Mouse (Mus musculus) kidney, embryonic 15.5 days (tissue): ENCODE measurements around the gene Ikzf4. TPM values are rescaled to one million over a fixed set of nuclear protein-coding genes. Genes with fewer than 3 reads are reported as not detected.

Source experiments
- ATAC-seq: fragments of 200-750 bp; cut with Nextera tagmentation; replicated peaks from 2 replicates; pipeline ENCODE4 v1.8.0; 2017; ENCODE audit warnings: moderate TSS enrichment; ENCODE audit not compliant: low FRiP score
- H3K27ac ChIP-seq: fragments of 300-500 bp; sonication (generic); 2 replicates; pipeline ENCODE4 v1.5.1; 2015; ENCODE audit warnings: mild to moderate bottlenecking, inconsistent platforms
- H3K27me3 ChIP-seq: fragments of 300-500 bp; sonication (generic); 2 replicates; pipeline ENCODE4 v1.6.1; 2015; ENCODE audit warnings: inconsistent platforms
- H3K36me3 ChIP-seq: fragments of 300-500 bp; sonication (generic); 2 replicates; pipeline ENCODE4 v1.6.1; 2015; ENCODE audit warnings: inconsistent platforms
- H3K4me1 ChIP-seq: fragments of 300-500 bp; sonication (generic); 2 replicates; pipeline ENCODE4 v1.6.1; 2015; ENCODE audit warnings: inconsistent platforms
- H3K4me2 ChIP-seq: fragments of 300-500 bp; sonication (generic); 2 replicates; pipeline ENCODE4 v1.6.1; 2015; ENCODE audit warnings: moderate library complexity, mild to moderate bottlenecking, inconsistent platforms
- H3K4me3 ChIP-seq: fragments of 300-500 bp; sonication (generic); replicated peaks from 2 replicates; pipeline ENCODE4 v1.5.1; 2015; ENCODE audit warnings: mild to moderate bottlenecking, inconsistent platforms
- H3K9ac ChIP-seq: fragments of 300-500 bp; sonication (generic); 2 replicates; pipeline ENCODE4 v1.6.1; 2015; ENCODE audit warnings: mild to moderate bottlenecking, inconsistent platforms
- H3K9me3 ChIP-seq: fragments of 300-500 bp; sonication (generic); replicated peaks from 2 replicates; pipeline ENCODE4 v1.6.1; 2016; ENCODE audit warnings: inconsistent platforms
- WGBS: fragments of 180-500 bp; shearing (Covaris S2); methylation state at CpG from one replicate; pipeline ENCODE4 v1.1.7; 2015; ENCODE audit warnings: mixed read lengths; 5-methylcytosine and 5-hydroxymethylcytosine counted together
- polyA plus RNA-seq: library from polyadenylated mRNA; unstranded; fragments of >200 nt; fragmentation: Nextera tagmentation; extraction: Ambion mirVana; gene quantifications from 2 replicates; pipeline ENCODE4 v1.2.1, GENCODE M21; 2015

The Ikzf4 gene
- polyA plus RNA-seq, 1 experiment from 2014 or later, result 2.2 TPM

- Histone ChIP-seq H3K27me3 (no peaks in the 10 kb centered on the region), H3K4me1 (0 out of 2 replicates have a peak, but pooled peaks cover 5% of the 10 kb centered on the region), H3K4me2 (no peak overlapping the region), H3K9ac (no peak overlapping the region), H3K36me3 (no peaks in the 10 kb centered on the region), H3K9me3 (no peaks in the 10 kb centered on the region), H3K4me3 (no peak overlapping the region), H3K27ac (no peak overlapping the region)
- ATAC-seq, result no peak
Observed at GRCm38 (mm10) chr10:128662465-128662864, 16.7 kb upstream of the Ikzf4 start.

GRCm38 (mm10) chr10:128659490-128659889, 13.7 kb upstream of the Ikzf4 start:
- H3K9ac ChIP-seq, result no peak overlapping the region
- ATAC-seq, result no peak
- no peak overlapping the region for H3K4me2 ChIP-seq
- no peak overlapping the region for H3K4me3 ChIP-seq
- H3K36me3 ChIP-seq, result no peaks in the 10 kb centered on the region
- H3K9me3 ChIP-seq, result no peaks in the 10 kb centered on the region
- 0 out of 2 replicates have a peak, but pooled peaks cover 5% of the 10 kb centered on the region for H3K4me1 ChIP-seq
- 43% methylated on average over 9 of the region's 9 CpGs for WGBS
- H3K27ac ChIP-seq, result no peak overlapping the region
- H3K27me3 ChIP-seq, result no peaks in the 10 kb centered on the region

- H3K9ac ChIP-seq, result no peak overlapping the region
- WGBS, result 53% methylated on average over 9 of the region's 9 CpGs
- ATAC-seq, result no peak
- no peaks in the 10 kb centered on the region for H3K9me3 ChIP-seq
- H3K4me3 ChIP-seq, result no peak overlapping the region
- H3K27ac ChIP-seq, result no peak overlapping the region
- H3K4me1 ChIP-seq, result 0 out of 2 replicates have a peak, but pooled peaks cover 5% of the 10 kb centered on the region
- no peaks in the 10 kb centered on the region for H3K36me3 ChIP-seq
- H3K4me2 ChIP-seq, result no peak overlapping the region
- no peaks in the 10 kb centered on the region for H3K27me3 ChIP-seq
Observed at GRCm38 (mm10) chr10:128657844-128658243, 12.1 kb upstream of the Ikzf4 start.

GRCm38 (mm10) chr10:128656731-128657130, 10.9 kb upstream of the Ikzf4 start:
- no peak overlapping the region for H3K4me2 ChIP-seq
- no peak overlapping the region for H3K27ac ChIP-seq
- H3K9me3 ChIP-seq, result no peaks in the 10 kb centered on the region
- H3K27me3 ChIP-seq, result no peaks in the 10 kb centered on the region
- H3K4me1 ChIP-seq, result 0 out of 2 replicates have a peak, but pooled peaks cover 5% of the 10 kb centered on the region
- H3K4me3 ChIP-seq, result no peak overlapping the region
- H3K36me3 ChIP-seq, result no peaks in the 10 kb centered on the region
- ATAC-seq, result no peak
- 85% methylated on average over 1 of the region's 1 CpGs for WGBS
- no peak overlapping the region for H3K9ac ChIP-seq

GRCm38 (mm10) chr10:128655254-128655653, 9.5 kb upstream of the Ikzf4 start:
- Histone ChIP-seq H3K9me3 (no peaks in the 10 kb centered on the region), H3K36me3 (no peaks in the 10 kb centered on the region), H3K9ac (no peak overlapping the region), H3K4me3 (no peak overlapping the region), H3K27me3 (no peaks in the 10 kb centered on the region), H3K4me2 (no peak overlapping the region), H3K4me1 (0 out of 2 replicates have a peak, but pooled peaks cover 5% of the 10 kb centered on the region), H3K27ac (no peak overlapping the region)
- WGBS, result 90% methylated on average over 3 of the region's 3 CpGs
- no peak for ATAC-seq

GRCm38 (mm10) chr10:128653866-128654265, 8.1 kb upstream of the Ikzf4 start:
- Histone ChIP-seq H3K4me1 (no peaks in the 10 kb centered on the region), H3K4me3 (no peak overlapping the region), H3K36me3 (no peaks in the 10 kb centered on the region), H3K9ac (no peak overlapping the region), H3K27me3 (no peaks in the 10 kb centered on the region), H3K27ac (no peak overlapping the region), H3K9me3 (no peaks in the 10 kb centered on the region), H3K4me2 (no peak overlapping the region)
- WGBS, result 70% methylated on average over 4 of the region's 4 CpGs
- no peak for ATAC-seq

- peaks cover 21% of the 10 kb centered on the region for H3K4me1 ChIP-seq
- no peaks in the 10 kb centered on the region for H3K9me3 ChIP-seq
- H3K36me3 ChIP-seq, result no peaks in the 10 kb centered on the region
- 0 out of 2 replicates have a peak, but pooled peaks cover 4% of the 10 kb centered on the region for H3K27me3 ChIP-seq
- H3K4me3 ChIP-seq, result peak overlapping the region; percentile 54
- WGBS, result 7% methylated on average over 11 of the region's 13 CpGs
- H3K9ac ChIP-seq, result 0 out of 2 replicates have a peak overlapping the region, but pooled peaks have one; percentile 29
- peak; percentile 72 for ATAC-seq
- peak overlapping the region; percentile 91 for H3K4me2 ChIP-seq
- peak overlapping the region; percentile 30; the same call in 1 of the 2 replicates for H3K27ac ChIP-seq
Observed at GRCm38 (mm10) chr10:128646139-128647089, 623 bp upstream of the Ikzf4 start.

- Histone ChIP-seq H3K27ac (no peak overlapping the region), H3K36me3 (no peaks in the 10 kb centered on the region), H3K9me3 (no peaks in the 10 kb centered on the region), H3K27me3 (0 out of 2 replicates have a peak, but pooled peaks cover 4% of the 10 kb centered on the region), H3K9ac (no peak overlapping the region), H3K4me1 (peaks cover 21% of the 10 kb centered on the region), H3K4me2 (no peak overlapping the region), H3K4me3 (no peak overlapping the region)
- ATAC-seq, result no peak
- 87% methylated on average over 6 of the region's 6 CpGs for WGBS
Observed at GRCm38 (mm10) chr10:128642749-128643148, 3.0 kb downstream of the Ikzf4 start.

- Histone ChIP-seq H3K27me3 (0 out of 2 replicates have a peak, but pooled peaks cover 4% of the 10 kb centered on the region), H3K4me3 (no peak overlapping the region), H3K9ac (no peak overlapping the region), H3K27ac (no peak overlapping the region), H3K9me3 (no peaks in the 10 kb centered on the region), H3K4me2 (no peak overlapping the region), H3K36me3 (no peaks in the 10 kb centered on the region), H3K4me1 (peaks cover 21% of the 10 kb centered on the region)
- ATAC-seq, result no peak
- 83% methylated on average over 7 of the region's 7 CpGs for WGBS
Observed at GRCm38 (mm10) chr10:128641871-128642270, 3.9 kb downstream of the Ikzf4 start.

- Histone ChIP-seq H3K9me3 (no peaks in the 10 kb centered on the region), H3K27ac (no peak overlapping the region), H3K9ac (no peak overlapping the region), H3K4me1 (peaks cover 13% of the 10 kb centered on the region), H3K27me3 (0 out of 2 replicates have a peak, but pooled peaks cover 4% of the 10 kb centered on the region), H3K36me3 (0 out of 2 replicates have a peak, but pooled peaks cover 4% of the 10 kb centered on the region), H3K4me3 (no peak overlapping the region), H3K4me2 (no peak overlapping the region)
- no peak for ATAC-seq
- WGBS, result 93% methylated on average over 15 of the region's 15 CpGs
Observed at GRCm38 (mm10) chr10:128640891-128641290, 4.9 kb downstream of the Ikzf4 start.

- Histone ChIP-seq H3K27ac (no peak overlapping the region), H3K4me1 (peaks cover 6% of the 10 kb centered on the region; the same call in 1 of the 2 replicates), H3K4me2 (no peak overlapping the region), H3K9me3 (no peaks in the 10 kb centered on the region), H3K4me3 (no peak overlapping the region), H3K27me3 (0 out of 2 replicates have a peak, but pooled peaks cover 4% of the 10 kb centered on the region), H3K9ac (no peak overlapping the region), H3K36me3 (0 out of 2 replicates have a peak, but pooled peaks cover 6% of the 10 kb centered on the region)
- no peak; the same call in 1 of the 2 replicates for ATAC-seq
- 83% methylated on average over 14 of the region's 14 CpGs for WGBS
Observed at GRCm38 (mm10) chr10:128639999-128640398, 5.8 kb downstream of the Ikzf4 start.

- peak overlapping the region; percentile 14; the same call in 1 of the 2 replicates for H3K4me2 ChIP-seq
- H3K27me3 ChIP-seq, result no peaks in the 10 kb centered on the region
- no peak for ATAC-seq
- 27% methylated on average over 11 of the region's 11 CpGs for WGBS
- H3K27ac ChIP-seq, result no peak overlapping the region
- H3K9ac ChIP-seq, result 0 out of 2 replicates have a peak overlapping the region, but pooled peaks have one; percentile 18
- H3K4me3 ChIP-seq, result no peak overlapping the region
- H3K36me3 ChIP-seq, result peaks cover 16% of the 10 kb centered on the region
- no peaks in the 10 kb centered on the region for H3K9me3 ChIP-seq
- H3K4me1 ChIP-seq, result 0 out of 2 replicates have a peak, but pooled peaks cover 4% of the 10 kb centered on the region
Observed at GRCm38 (mm10) chr10:128637011-128637410, 8.8 kb downstream of the Ikzf4 start.
